Mouse (Mus musculus) kidney, embryonic 15.5 days (tissue): Measurements from ENCODE around the gene Cdc25b. TPM values are rescaled to one million over a fixed set of nuclear protein-coding genes. Genes with fewer than 3 reads are reported as not detected.
A peak's percentile ranks its signal among the peaks of the same experiment; 100 is the strongest.

Source experiments
- ATAC-seq: fragments of 200-750 bp; cut with Nextera tagmentation; replicated peaks from 2 replicates; pipeline ENCODE4 v1.8.0; 2017; ENCODE audit warnings: moderate TSS enrichment; ENCODE audit not compliant: low FRiP score
- H3K27ac ChIP-seq: fragments of 300-500 bp; sonication (generic); 2 replicates; pipeline ENCODE4 v1.5.1; 2015; ENCODE audit warnings: mild to moderate bottlenecking, inconsistent platforms
- H3K27me3 ChIP-seq: fragments of 300-500 bp; sonication (generic); 2 replicates; pipeline ENCODE4 v1.6.1; 2015; ENCODE audit warnings: inconsistent platforms
- H3K36me3 ChIP-seq: fragments of 300-500 bp; sonication (generic); 2 replicates; pipeline ENCODE4 v1.6.1; 2015; ENCODE audit warnings: inconsistent platforms
- H3K4me1 ChIP-seq: fragments of 300-500 bp; sonication (generic); 2 replicates; pipeline ENCODE4 v1.6.1; 2015; ENCODE audit warnings: inconsistent platforms
- H3K4me2 ChIP-seq: fragments of 300-500 bp; sonication (generic); 2 replicates; pipeline ENCODE4 v1.6.1; 2015; ENCODE audit warnings: moderate library complexity, mild to moderate bottlenecking, inconsistent platforms
- H3K4me3 ChIP-seq: fragments of 300-500 bp; sonication (generic); replicated peaks from 2 replicates; pipeline ENCODE4 v1.5.1; 2015; ENCODE audit warnings: mild to moderate bottlenecking, inconsistent platforms
- H3K9ac ChIP-seq: fragments of 300-500 bp; sonication (generic); 2 replicates; pipeline ENCODE4 v1.6.1; 2015; ENCODE audit warnings: mild to moderate bottlenecking, inconsistent platforms
- H3K9me3 ChIP-seq: fragments of 300-500 bp; sonication (generic); replicated peaks from 2 replicates; pipeline ENCODE4 v1.6.1; 2016; ENCODE audit warnings: inconsistent platforms
- WGBS: fragments of 180-500 bp; shearing (Covaris S2); methylation state at CpG from one replicate; pipeline ENCODE4 v1.1.7; 2015; ENCODE audit warnings: mixed read lengths; 5-methylcytosine and 5-hydroxymethylcytosine counted together
- polyA plus RNA-seq: library from polyadenylated mRNA; unstranded; fragments of >200 nt; fragmentation: Nextera tagmentation; extraction: Ambion mirVana; gene quantifications from 2 replicates; pipeline ENCODE4 v1.2.1, GENCODE M21; 2015

Gene Cdc25b
- polyA plus RNA-seq, 1 experiment from 2014 or later = 71.5 TPM

GRCm38 (mm10) chr2:131179246-131179886 lies 7.4 kb upstream of the Cdc25b start:
- peak overlapping the region; percentile 86 for H3K9ac ChIP-seq
- H3K36me3 ChIP-seq = 0 out of 2 replicates have a peak, but pooled peaks cover 10% of the 10 kb centered on the region
- WGBS = under 1% methylated on average over 67 of the region's 67 CpGs
- peak; percentile 52 for ATAC-seq
- peaks cover 49% of the 10 kb centered on the region for H3K4me1 ChIP-seq
- H3K9me3 ChIP-seq = no peaks in the 10 kb centered on the region
- peak overlapping the region; percentile 64 for H3K4me3 ChIP-seq
- peak overlapping the region; percentile 92 for H3K4me2 ChIP-seq
- no peaks in the 10 kb centered on the region for H3K27me3 ChIP-seq
- peak overlapping the region; percentile 88 for H3K27ac ChIP-seq

GRCm38 (mm10) chr2:131179990-131180587 lies 6.7 kb upstream of the Cdc25b start, which contains the start of gene Cenpb:
Gene Cenpb (minus strand): TSS chr2:131180067.
- H3K27me3 ChIP-seq = no peaks in the 10 kb centered on the region
- 0 out of 2 replicates have a peak, but pooled peaks cover 9% of the 10 kb centered on the region for H3K36me3 ChIP-seq
- peak within 1 kb of the TSS; percentile 64 for H3K4me3 ChIP-seq
- peaks cover 43% of the 10 kb centered on the region for H3K4me1 ChIP-seq
- WGBS = 4% methylated on average over 29 of the region's 57 CpGs
- H3K9ac ChIP-seq = peak within 1 kb of the TSS; percentile 86
- ATAC-seq = peak; percentile 84
- H3K9me3 ChIP-seq = no peaks in the 10 kb centered on the region
- peak within 1 kb of the TSS; percentile 92 for H3K4me2 ChIP-seq
- peak within 1 kb of the TSS; percentile 88 for H3K27ac ChIP-seq

DNA sequence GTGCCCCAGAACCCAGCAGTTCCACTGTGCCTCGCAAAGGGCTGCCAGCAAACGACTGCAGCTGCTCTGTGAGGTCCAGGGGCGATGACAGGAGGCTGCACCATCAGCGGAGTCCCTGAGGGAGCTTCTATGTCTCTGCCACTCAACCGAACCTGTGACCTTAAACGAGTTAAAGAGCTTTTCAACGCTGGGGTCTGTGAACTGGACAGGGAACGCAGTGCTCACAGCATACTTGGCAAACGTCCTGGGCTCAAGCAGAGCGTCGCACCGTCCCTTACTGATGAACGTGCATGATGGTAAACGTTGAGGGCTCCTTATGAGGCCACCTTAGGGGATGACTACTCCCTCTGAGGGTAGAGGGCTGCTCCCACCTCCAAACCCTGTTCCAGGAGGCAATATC lies 406 bp upstream of the Cdc25b start:
- H3K4me1 ChIP-seq = peaks cover 49% of the 10 kb centered on the region
- H3K36me3 ChIP-seq = peaks cover 4% of the 10 kb centered on the region
- no peaks in the 10 kb centered on the region for H3K9me3 ChIP-seq
- ATAC-seq = no peak
- H3K4me2 ChIP-seq = peak overlapping the region; percentile 76
- H3K9ac ChIP-seq = peak overlapping the region; percentile 70
- WGBS = 3% methylated on average over 14 of the region's 14 CpGs
- H3K4me3 ChIP-seq = peak overlapping the region; percentile 68
- H3K27ac ChIP-seq = peak overlapping the region; percentile 87
- no peaks in the 10 kb centered on the region for H3K27me3 ChIP-seq

DNA sequence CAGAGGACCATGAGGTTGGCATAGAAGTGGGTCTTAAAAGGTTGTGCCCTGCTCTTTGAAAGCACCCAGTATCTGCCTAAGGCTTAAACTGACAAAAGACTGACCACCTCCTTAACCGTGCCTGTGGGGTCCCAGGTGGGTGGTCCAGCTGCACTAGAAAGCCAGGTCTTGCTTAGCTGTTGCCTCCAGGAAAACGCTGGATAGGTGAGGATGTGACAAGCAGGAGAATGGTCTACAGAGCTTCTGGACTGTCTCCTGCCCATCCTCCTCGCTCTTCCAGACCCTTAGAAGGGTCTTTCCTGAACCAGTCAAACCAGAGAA lies 813 bp downstream of the Cdc25b start:
- peak overlapping the region; percentile 70 for H3K9ac ChIP-seq
- WGBS = 22% methylated on average over 3 of the region's 3 CpGs
- peaks cover 51% of the 10 kb centered on the region for H3K4me1 ChIP-seq
- no peak for ATAC-seq
- peaks cover 14% of the 10 kb centered on the region for H3K36me3 ChIP-seq
- H3K9me3 ChIP-seq = no peaks in the 10 kb centered on the region
- H3K4me3 ChIP-seq = peak overlapping the region; percentile 68
- H3K4me2 ChIP-seq = peak overlapping the region; percentile 76
- H3K27ac ChIP-seq = peak overlapping the region; percentile 87
- H3K27me3 ChIP-seq = no peaks in the 10 kb centered on the region

DNA sequence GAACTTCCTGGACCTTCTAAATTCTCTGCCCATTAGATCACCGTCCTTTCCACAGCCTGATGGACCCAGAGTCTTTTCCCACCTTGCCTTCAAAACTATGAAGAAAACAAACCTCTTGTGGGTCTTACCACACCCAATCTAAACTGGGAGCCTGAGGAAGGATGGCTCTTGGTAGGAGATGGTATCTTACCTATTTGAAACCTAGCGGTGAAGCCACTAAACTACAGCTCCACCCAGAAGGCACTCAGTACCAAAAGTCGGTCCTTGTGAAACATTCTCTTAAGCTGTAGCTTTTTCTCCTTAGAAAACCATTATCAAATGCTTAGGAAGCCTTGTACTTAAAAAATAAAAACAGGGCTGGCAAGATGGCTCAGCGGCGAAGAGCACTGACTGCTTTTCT lies 1.6 kb downstream of the Cdc25b start:
- Histone ChIP-seq H3K4me2 (peak overlapping the region; percentile 76), H3K9ac (0 out of 2 replicates have a peak overlapping the region, but pooled peaks have one; percentile 70), H3K4me3 (no peak overlapping the region), H3K27me3 (no peaks in the 10 kb centered on the region), H3K4me1 (peaks cover 51% of the 10 kb centered on the region), H3K27ac (no peak overlapping the region), H3K36me3 (peaks cover 22% of the 10 kb centered on the region), H3K9me3 (no peaks in the 10 kb centered on the region)
- WGBS = 90% methylated on average over 5 of the region's 5 CpGs
- ATAC-seq = no peak

- H3K27me3 ChIP-seq = no peaks in the 10 kb centered on the region
- no peak for ATAC-seq
- 43% methylated on average over 5 of the region's 5 CpGs for WGBS
- H3K36me3 ChIP-seq = peaks cover 36% of the 10 kb centered on the region
- H3K27ac ChIP-seq = peak overlapping the region; percentile 87
- no peaks in the 10 kb centered on the region for H3K9me3 ChIP-seq
- no peak overlapping the region for H3K4me3 ChIP-seq
- H3K9ac ChIP-seq = no peak overlapping the region
- H3K4me2 ChIP-seq = peak overlapping the region; percentile 14
- peaks cover 51% of the 10 kb centered on the region for H3K4me1 ChIP-seq
Observed at GRCm38 (mm10) chr2:131189521-131190309, 3.0 kb downstream of the Cdc25b start.

- Histone ChIP-seq H3K36me3 (peaks cover 43% of the 10 kb centered on the region), H3K9ac (no peak overlapping the region), H3K4me3 (no peak overlapping the region; the same call in 1 of the 2 replicates), H3K27me3 (no peaks in the 10 kb centered on the region), H3K4me1 (peaks cover 51% of the 10 kb centered on the region), H3K27ac (peak overlapping the region; percentile 87), H3K4me2 (peak overlapping the region; percentile 25), H3K9me3 (no peaks in the 10 kb centered on the region)
- ATAC-seq = peak; percentile 74
- 16% methylated on average over 10 of the region's 10 CpGs for WGBS
Observed at GRCm38 (mm10) chr2:131190344-131191004, 3.7 kb downstream of the Cdc25b start.

- Histone ChIP-seq H3K27ac (peak overlapping the region; percentile 87), H3K27me3 (no peaks in the 10 kb centered on the region), H3K9ac (no peak overlapping the region), H3K4me3 (no peak overlapping the region), H3K36me3 (peaks cover 47% of the 10 kb centered on the region), H3K9me3 (no peaks in the 10 kb centered on the region), H3K4me1 (peaks cover 48% of the 10 kb centered on the region), H3K4me2 (peak overlapping the region; percentile 25; the same call in 1 of the 2 replicates)
- no peak for ATAC-seq
- 76% methylated on average over 7 of the region's 7 CpGs for WGBS
Observed at GRCm38 (mm10) chr2:131191005-131191390, 4.2 kb downstream of the Cdc25b start.

- Histone ChIP-seq H3K9me3 (no peaks in the 10 kb centered on the region), H3K9ac (no peak overlapping the region), H3K36me3 (peaks cover 78% of the 10 kb centered on the region), H3K4me1 (no peaks in the 10 kb centered on the region), H3K4me2 (no peak overlapping the region), H3K27ac (no peak overlapping the region), H3K27me3 (no peaks in the 10 kb centered on the region), H3K4me3 (no peak overlapping the region)
- 92% methylated on average over 16 of the region's 16 CpGs for WGBS
- no peak for ATAC-seq
Observed at GRCm38 (mm10) chr2:131196606-131197316, 10.0 kb downstream of the Cdc25b start.

DNA sequence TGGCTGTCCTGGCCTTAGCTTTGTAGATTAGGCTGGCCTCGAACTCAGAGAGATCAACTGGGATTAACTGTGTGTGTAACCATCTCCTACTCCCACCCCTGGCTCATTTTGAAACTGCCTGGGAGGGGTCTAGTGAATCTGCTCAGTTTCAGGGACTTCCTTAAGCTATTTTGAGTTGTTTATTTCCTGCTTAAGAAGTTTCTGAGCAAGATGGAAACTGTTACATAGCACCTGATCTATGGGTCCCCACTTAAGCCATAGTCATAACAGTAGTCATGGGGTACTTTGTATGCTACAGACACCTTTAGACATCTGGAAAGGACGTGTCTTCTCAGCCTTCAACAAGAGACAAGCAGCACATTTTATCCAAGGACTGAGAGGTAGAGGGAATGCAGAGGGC lies 14.0 kb downstream of the Cdc25b start:
- Histone ChIP-seq H3K4me3 (no peak overlapping the region), H3K27ac (no peak overlapping the region), H3K9ac (no peak overlapping the region), H3K27me3 (no peaks in the 10 kb centered on the region), H3K9me3 (no peaks in the 10 kb centered on the region), H3K36me3 (peaks cover 41% of the 10 kb centered on the region), H3K4me1 (peaks cover 18% of the 10 kb centered on the region), H3K4me2 (no peak overlapping the region)
- WGBS = 86% methylated on average over 2 of the region's 2 CpGs
- no peak for ATAC-seq

DNA sequence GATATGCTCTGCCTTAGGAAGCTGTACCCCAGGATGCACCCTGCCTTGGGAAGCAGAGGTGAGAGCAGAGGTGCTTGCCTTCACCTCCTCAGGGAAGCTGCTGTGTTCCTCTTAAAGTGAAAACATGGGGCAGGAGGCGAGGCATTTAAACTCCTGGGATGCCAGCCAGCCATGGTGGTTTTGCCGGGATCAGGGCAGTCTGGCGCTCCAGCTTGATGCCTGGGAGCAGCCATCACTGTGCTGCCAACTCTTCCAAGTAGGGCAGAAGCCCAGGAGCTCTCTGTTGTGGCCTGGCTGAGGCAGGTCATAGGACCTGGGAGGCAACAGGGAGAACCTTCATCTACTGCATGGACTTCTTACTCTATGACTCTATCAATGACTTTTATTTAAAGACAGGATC lies 14.5 kb downstream of the Cdc25b start:
- Histone ChIP-seq H3K27ac (no peak overlapping the region), H3K36me3 (peaks cover 39% of the 10 kb centered on the region), H3K4me2 (no peak overlapping the region), H3K9me3 (no peaks in the 10 kb centered on the region), H3K27me3 (no peaks in the 10 kb centered on the region), H3K4me3 (no peak overlapping the region), H3K4me1 (peaks cover 18% of the 10 kb centered on the region), H3K9ac (no peak overlapping the region)
- no peak for ATAC-seq
- 95% methylated on average over 3 of the region's 3 CpGs for WGBS
